Mouse (Mus musculus): ENCODE measurements around the gene Urgcp.

GRCm38 (mm10) chr11:5778481-5778880 lies 16.3 kb upstream of the Urgcp start:
- no peak for TF ChIP-seq POLR2A (IDR thresholded peaks at IDR 0.05; ENCODE audit: control insufficient read depth, low read depth, low read length)
- TF ChIP-seq CTCF (IDR thresholded peaks at IDR 0.05; ENCODE audit: control insufficient read depth, insufficient read depth, insufficient replicate concordance, low read depth, low read length): peak; percentile 17; the same call in 1 of the 2 replicates

Data from testis, adult 2 months (tissue).